Mouse (Mus musculus) megakaryocyte, embryonic 14.5 days (primary cell): ENCODE data around the gene Nfkbiz.

Experiments used
- FLI1 ChIP-seq: IDR thresholded peaks from 2 replicates; pipeline ENCODE4 v1.6.1; 2012; ENCODE audit warnings: low read length, inconsistent platforms, mixed read lengths
- GATA1 ChIP-seq: IDR thresholded peaks from 3 replicates; pipeline ENCODE4 v1.6.1; 2012; ENCODE audit warnings: mixed read lengths, low read length, inconsistent platforms, borderline replicate concordance

GRCm38 (mm10) chr16:55814686-55815085 lies 24.0 kb downstream of the Nfkbiz start:
- TF ChIP-seq GATA1 (no peak), FLI1 (no peak)
